Mouse (Mus musculus): ENCODE measurements around the gene B3gnt9.

DNA sequence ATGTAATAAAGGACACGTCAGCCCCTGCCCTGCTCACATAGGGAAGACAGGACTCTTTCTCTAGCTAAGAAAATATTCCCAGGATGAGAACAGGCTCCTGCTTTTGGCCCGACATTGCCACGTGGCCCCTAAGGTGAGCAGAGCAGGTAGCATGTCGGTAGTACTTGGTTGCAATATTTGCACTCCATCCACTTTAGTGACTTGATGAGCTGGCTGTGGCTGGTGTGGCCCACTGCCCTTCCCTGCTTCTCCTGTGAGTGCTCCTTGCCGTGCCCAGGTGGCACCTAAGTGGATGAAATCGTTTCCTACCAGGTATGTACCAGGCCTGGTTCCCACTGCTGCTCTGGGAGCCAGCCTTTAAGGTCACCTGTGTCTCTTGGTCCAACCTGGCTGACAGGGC is 3.0 kb downstream of the B3gnt9 start:
- TF ChIP-seq MYC (IDR thresholded peaks at IDR 0.05; ENCODE audit: low read depth, low read length), result no peak
- TF ChIP-seq CHD2 (IDR thresholded peaks at IDR 0.05; ENCODE audit: low read length), result no peak
- TF ChIP-seq IRF4 (IDR thresholded peaks at IDR 0.05; ENCODE audit: low read depth, low read length), result no peak
- no peak for TF ChIP-seq CTCF (conservative IDR thresholded peaks at IDR 0.05 in 1 of 2, IDR thresholded peaks at IDR 0.05 in 1 of 2; ENCODE audit: low read depth in 2 of 2, low read length in 2 of 2)
- no peak for TF ChIP-seq RCOR1 (conservative IDR thresholded peaks at IDR 0.05; ENCODE audit: low read depth, low read length)
- no peak for TF ChIP-seq ZNF384 (IDR thresholded peaks at IDR 0.05; ENCODE audit: low read depth, low read length)
- no peak for TF ChIP-seq RAD21 (IDR thresholded peaks at IDR 0.05; ENCODE audit: low read depth, low read length)
